Mouse (Mus musculus) liver (tissue): ENCODE data around the gene Myo9a.
A peak's percentile ranks its signal among the peaks of the same experiment; 100 is the strongest.
"Not testable (repeated sequence)": the region's sequence is repeated elsewhere in the genome, so short reads cannot be mapped to it uniquely, and the experiment has no call there.

Experiments used
- DNase-seq: peaks from one replicate; pipeline ENCODE4 v3.0.0-alpha.2; 2020; ENCODE audit warnings: mixed read lengths

The Myo9a gene

DNA sequence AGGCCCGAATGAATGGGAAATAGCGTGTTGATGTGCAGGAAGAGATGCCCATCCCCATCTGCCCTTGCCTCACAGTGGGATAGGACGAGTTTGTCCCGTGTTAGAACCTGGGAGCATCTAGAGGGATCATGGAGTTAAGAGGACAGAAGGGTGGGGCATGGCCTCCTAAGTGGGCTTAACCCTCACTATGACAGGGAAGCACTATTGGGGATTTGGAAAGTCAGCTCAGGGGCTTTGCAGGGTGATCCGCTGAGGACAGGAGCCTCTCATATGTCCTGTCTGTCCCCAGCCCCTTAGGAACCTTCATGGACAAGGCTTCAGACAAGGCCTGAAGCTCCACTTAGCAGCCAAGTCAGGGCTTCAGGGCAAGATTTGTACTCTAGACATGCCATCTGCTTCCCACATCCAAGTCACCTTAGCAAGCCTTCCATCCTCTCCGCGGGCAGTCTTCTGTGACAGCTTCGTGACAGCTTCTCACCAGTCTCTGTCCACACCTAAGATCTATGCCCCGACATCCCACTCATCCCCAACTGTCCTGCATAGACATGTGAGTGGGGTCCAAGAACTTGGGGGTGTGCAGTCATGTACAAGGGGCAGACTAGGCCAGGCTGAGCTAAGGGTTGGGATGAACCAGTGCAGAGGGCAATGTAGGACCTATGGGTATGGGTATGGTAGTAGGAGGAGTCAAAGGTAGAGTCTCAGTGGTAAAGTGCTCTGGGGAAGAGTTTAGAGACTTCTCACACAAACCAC lies 200.5 kb downstream of the Myo9a start:
- no peak for DNase-seq

DNA sequence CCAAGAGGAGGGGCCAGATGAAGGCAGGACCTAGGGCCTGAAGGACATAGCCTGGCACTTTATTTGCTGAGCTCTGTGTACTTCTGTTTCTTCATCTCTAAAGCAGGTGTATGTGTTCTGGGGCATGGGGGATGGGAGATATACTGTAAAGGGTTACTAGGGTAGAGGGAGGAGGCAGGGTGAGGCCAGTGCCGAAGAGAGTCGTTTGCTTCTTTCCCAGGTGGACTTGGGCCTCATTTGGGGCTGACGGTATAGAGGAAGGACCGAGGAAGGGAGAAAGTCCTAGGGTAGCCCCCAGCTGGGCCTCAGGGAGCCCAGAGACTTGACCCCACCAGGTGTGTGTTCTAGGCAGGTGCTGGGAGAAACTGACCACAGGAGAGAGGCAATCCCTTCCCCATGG lies 201.2 kb downstream of the Myo9a start:
- no peak for DNase-seq

DNA sequence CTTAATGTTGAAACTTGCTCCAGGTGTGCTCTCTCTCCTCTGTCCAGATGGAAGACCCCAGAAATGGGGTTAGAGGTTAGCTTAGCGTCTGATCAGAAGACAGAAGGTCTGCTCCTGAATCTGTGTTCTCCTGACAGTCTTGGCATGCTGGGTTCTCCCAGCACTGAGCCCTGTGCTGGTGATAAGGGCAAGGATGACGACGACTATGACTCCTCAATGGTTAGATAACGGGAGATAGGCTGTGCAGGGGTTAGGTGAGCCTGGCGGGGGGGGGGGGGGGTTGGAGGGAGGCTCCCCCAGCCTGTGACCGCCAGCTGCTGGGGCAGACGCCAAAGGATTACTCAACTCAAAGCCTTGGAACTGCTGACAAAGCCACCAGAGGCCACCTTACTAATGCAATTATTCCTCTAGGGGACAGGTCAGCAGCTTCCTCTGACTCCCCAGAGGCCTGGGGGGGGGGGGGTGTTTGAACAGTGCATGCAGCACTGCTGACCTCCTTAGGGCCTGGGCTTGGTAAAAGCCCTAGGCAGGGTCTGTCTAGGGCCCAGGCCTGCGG lies 201.9 kb downstream of the Myo9a start:
- DNase-seq, result no peak

DNA sequence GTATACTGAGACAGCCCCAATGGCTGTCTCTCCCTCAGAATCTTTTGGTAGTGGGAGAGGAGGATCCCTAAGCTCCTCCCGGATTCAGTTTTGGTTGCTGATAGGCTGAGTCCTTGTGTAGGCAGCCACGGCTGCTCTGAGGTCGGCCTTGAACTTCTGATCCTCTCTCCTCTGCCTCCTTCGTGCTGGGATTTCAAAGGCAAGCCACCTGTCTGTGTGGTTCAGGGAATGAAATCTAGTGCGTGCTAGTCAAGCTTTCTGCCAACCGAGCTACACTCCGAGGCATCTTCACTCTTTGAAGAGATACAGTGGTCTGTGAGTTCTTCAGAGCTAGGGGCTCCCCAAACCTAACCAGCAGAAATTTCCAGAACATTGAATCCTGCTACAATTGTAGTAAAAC lies 202.9 kb downstream of the Myo9a start:
- no peak for DNase-seq

DNA sequence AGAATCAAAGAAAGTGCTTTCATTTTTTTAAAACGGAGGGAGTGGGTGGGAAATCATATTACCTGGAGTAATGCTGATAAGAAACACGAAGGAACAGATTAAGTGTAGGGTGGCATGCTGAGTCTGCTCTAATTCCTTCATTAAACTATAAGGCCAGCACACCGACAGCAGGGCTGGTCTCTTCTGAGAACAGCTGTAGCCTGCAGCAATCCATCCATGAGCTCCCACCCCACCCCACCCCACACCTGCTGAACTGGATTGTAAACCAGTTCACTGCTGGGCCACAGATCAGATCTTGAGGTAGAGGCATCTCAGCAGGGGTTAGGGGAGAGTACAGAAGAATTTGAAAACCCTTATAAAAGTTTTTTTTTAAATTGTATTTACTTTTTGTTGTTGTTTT lies 204.5 kb downstream of the Myo9a start:
- no peak for DNase-seq

DNA sequence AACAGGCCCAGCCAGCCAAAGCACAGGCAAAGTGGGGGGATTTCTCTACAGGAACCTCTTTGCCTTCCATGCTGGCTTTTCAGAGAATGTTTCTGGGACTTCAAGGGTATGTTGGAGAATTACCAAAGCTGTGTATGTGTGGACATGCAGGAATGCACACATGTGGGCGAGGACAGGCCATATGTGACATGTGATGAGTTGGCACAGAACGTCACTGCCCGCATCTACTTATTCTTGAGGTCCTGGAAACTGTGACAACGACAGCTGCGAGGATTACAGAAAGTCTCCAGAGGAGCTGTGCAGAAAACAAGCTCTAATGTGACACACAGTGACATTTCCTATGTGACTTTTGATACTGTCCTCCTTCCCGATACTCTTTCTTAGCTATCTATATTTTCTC lies 205.0 kb downstream of the Myo9a start:
- no peak for DNase-seq

DNA sequence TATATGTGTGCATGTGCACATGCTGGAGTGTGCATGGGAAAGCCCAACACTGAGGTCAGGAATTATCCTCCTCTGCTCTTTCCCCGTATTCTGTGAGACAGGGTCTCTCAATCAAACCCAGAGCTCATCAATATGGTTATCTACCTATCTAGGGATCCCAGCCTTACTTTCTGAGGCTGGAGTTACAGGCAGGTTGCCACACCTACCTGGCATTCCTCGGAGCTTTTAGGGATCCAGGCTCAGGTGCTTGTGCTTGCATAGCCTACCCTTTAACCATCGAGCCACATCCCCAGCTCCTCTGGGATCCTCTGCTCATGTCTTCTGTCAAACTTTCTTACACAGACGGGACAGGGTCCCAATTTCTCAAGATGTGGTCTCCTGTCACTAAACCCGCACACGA lies 205.8 kb downstream of the Myo9a start:
- no peak for DNase-seq

DNA sequence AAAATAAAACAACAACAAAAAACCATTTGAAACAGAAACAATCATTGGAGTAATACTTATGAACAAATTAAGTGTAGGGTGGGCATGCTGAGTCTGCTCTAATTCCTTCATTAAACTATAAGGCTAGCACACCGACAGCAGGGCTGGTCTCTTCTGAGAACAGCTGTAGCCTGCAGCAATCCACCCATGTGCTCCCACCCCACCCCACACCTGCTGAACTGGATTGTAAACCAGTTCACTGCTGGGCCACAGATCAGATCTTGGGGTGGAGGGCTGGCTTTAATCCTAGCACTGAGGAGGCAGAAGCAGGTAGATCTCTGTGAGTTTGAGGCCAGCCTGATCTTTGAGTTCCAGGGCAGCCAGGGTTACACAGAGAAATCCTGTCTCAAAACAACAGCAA lies 207.4 kb downstream of the Myo9a start:
- DNase-seq, result not testable (repeated sequence)

DNA sequence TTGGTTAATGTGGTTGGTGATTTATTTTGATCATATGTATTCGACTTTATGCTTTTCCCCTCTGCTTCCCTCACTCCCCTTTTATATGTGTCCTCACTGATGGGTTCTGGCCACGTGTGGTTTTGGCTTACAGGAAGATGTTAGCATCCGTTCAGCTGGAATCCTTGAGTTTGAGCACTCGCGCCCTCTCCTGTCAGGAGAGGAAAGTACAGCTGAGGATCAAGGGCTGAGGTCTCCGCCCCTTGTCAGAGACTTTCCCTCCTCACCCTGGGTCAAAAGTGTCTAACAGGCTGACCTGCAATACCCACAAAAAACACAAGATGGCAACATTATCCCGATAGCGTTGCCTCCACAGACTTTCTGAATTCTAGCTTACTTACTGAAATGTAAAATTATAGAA lies 208.6 kb downstream of the Myo9a start:
- DNase-seq, result peak; percentile 73

DNA sequence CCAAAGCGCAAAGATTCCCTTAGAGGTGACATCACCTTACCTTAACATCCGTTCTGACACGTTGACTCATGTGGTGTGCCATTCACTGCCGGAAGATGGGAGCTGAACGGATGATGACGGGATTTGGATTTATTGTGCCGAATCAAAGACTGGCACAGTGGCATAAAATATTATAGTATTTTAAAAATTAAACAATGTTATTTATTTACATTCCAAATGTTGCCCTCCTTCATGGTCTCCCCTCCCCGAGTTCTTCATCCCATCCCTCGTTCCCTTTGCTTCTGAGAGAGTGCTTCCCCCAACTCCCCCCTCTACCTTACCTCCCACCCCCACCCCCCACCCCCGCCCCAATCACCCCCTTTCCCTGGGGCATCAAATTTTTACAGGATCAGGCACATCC lies 209.9 kb downstream of the Myo9a start, which contains the start of gene Nr2e3:
TSS of gene Nr2e3 (minus strand) at position 101 of the 400 bp plus-strand sequence.
- DNase-seq, result no peak

DNA sequence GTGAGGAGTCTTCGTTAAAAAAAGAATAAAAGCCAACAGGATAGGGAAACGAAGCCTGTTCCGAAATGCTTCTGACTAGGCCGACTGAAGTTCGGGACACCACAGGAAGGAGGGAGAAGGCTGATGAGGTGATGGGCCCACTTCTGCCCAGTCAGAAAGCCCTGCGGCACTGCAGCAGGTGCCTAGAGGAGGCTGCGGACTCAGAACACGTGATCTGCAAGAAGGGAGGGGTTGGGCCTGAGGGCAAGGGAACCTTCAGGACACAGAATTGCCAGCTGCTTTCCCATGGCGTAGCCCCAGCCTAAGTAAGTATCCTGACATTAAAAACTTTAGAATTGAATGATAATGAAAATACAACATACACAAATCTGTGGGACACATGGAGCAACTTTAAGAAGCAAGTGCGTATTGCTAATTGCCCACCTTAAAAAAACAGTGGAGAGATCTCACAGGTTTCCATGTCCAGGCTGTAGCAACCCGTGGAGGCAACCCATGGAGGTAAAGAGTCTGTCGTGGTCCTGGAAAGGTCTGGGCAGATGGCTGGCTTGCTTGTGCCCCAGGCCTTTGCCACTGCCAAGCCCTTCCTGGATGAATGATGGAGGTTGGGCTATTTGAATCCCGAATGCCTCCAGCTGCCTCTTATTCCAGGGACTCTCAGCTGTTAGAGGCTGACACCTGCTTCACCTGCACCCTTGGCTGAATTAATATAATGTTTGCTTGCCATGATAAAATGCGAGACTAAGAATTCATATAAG lies 210.7 kb downstream of the Myo9a start:
- DNase-seq, result no peak

DNA sequence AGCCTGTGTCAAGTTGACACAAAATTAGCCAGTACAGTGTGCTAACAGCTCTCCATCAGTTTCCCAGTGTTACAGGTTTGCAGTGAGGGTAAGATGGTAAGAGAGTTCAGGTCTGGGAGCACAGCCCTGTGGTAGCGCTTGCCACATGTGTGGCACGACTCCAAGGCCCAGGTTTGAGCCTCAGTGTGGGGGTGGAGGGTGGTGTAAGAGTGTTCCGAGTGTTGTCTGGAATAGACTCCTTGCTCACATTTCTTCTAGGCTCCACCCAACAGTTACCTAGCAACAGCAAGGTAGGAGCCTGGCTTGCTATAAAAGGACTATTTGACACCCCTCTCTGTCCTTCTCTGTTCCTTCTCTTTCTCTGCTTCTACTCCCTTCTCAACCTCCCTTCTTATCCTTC lies 213.7 kb downstream of the Myo9a start:
- DNase-seq, result no peak

DNA sequence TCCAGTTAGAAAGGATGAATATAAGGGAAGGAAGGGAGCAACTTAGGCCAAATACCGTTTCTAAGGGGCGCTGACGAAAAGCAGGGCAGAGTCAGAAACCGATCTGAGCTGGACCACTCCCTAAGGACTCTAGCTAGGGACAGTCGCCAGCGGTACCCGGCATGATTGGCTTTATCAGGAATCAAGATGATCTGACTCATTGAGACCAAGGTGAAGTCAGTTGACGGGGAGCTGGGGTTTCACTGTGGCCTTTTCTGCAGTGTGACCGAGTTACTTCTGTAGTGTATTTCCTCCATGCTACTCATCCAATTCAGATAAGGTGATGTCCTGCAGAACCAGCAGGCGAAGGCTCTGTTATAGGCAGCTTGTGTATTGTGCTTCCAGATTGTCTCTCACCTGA lies 214.3 kb downstream of the Myo9a start:
- no peak for DNase-seq

DNA sequence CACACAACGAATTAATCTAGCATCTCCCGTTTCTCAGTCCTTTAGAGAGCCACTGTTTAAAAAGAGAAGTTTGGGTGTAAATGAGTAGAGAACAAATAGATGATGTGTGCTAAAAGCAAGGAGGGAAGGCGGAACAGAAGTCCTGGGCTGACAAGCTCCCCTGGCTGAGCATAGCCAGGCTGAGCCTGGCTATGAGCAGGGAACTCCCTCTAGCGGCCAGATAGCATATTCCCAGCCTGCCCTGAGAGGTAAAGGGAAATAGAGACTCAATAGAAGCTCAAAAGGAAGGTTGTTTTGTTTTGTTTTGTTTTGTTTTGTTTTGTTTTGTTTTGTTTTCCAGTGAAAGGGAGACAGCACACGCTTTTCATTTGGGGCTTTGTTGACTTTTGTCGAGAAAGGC lies 218.7 kb downstream of the Myo9a start:
- peak; percentile 56 for DNase-seq

DNA sequence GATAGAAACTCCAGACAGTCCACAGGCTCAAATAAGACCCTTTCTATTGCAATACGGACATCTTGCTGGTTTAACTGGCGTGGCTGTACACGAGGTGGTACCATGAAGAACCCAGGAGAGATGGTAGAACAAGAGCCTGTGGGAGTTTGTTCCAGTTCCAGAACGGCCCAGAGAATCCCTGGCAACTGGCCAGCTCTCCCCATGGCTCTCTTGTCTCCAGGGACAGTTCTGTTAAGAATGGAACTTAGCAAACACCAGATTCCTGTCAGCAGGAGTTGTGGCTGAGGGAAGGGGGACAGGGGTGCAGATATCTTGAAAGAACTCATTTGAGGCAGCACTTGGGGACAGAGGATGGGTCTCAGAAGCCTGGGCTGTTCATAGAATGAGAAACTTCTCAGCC lies 220.6 kb downstream of the Myo9a start:
- DNase-seq, result no peak
